Mouse (Mus musculus) CD4-positive, CD25-positive, alpha-beta regulatory T cell, adult 2 months (primary cell): ENCODE data around the gene Lbh.

Source experiments
- DNase-seq: peaks from one replicate; pipeline ENCODE4 v3.0.0-alpha.2; 2012; ENCODE audit warnings: low read depth, low spot score

The Lbh gene

DNA sequence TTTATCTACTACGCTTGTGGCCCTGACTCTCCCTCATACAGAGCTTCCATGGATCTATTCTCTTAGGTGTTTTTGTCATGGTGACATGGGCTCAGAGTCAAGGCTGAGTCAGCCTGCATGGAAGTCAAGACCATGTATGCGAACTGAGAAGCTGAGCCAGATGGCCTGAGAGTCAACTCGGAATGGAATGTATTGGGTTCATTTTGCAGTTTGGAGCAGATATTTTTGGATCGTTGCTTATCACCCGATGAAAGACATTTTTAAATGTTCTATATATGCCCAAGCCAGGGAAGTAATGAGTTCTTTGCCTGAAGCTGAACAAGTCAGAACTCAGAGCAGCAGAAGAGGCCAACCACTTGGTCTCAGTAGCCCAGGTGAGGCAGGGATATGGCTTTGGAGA lies 54.9 kb downstream of the Lbh start:
- DNase-seq, result no peak

DNA sequence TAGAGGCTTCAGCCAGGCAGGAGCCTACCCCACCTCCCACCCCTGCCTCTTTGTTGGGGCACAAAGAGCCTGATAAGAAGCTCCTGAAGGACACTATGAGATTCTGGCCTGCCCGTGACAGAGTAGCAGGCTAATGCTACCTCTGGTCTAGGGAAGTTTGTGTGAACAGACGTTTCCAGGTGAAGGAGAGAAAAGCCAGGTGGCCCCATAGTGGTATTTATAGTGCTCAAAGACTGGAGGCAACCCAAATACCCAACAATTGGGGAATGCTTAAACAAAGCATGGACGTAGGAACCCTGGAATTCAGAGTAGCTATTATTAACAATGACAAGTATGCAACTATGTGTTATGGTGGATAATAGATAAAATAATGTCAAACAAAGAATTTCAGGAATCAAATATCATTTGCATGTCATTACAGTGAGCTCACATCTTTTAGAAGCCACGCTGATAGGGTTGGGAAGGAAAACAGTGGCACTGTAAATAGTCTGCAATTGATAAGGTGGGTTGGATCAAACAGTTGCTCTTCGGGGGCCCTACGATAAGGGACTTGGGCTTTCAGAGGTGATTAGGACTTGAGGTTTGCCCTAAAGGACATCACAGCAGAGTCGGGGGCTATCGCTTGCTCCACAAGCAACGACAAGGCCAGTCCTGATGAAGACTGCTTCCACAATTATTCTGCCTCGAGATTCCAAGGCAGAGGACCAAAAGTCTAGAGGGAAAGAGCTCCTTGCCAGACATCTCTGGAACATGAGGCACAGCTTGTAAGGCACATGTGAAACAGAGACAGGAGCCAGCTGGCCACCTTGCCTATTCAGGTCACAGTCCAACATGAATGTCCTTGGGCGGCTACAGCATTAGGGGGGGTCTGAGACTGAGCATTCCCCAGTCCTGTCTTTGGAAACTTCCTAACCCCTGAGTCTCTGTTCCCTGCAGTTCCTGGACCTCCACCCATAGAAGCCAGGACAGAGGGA lies 58.4 kb downstream of the Lbh start:
- DNase-seq, result no peak

- no peak for DNase-seq
These were observed 59.5 kb downstream of the Lbh start for GRCm38 (mm10) chr17:72977616-72978015.

DNA sequence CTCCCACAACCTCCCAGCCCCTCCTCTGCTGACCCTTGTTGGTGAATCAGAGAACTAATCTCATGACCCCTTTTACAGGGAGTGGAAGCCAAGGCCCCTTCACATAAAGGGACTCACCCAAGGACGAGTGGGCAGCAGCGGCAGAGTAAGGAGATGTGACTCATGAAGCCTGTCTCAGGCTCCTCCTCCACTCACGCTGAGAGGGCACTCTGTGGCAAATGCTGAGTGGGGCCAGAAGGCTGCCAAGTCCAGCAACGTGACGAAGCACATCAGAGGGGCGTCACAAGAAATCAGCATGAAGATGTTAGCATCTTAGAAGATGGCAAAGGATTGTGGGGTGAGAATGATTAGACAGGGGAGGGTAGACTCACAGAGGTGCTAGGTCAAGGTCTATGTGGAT lies 64.1 kb downstream of the Lbh start:
- no peak for DNase-seq

GRCm38 (mm10) chr17:72983471-72983870 lies 65.4 kb downstream of the Lbh start:
- DNase-seq, result no peak

- DNase-seq, result no peak
These were observed 70.9 kb downstream of the Lbh start for GRCm38 (mm10) chr17:72989025-72989424.
